Mouse (Mus musculus): ENCODE data around the gene Usp7. TPM values are rescaled to one million over a fixed set of nuclear protein-coding genes. Genes with fewer than 3 reads are reported as not detected.

The Usp7 gene
- polyA plus RNA-seq, 1 experiment from 2014 or later, result 40.2 TPM

GRCm38 (mm10) chr16:8668386-8668785, 123.7 kb downstream of the Usp7 start:
- H3K4me1 ChIP-seq (ENCODE audit: control insufficient read depth, insufficient read depth, low read length), result no peaks in the 10 kb centered on the region; the same call in 1 of the 2 replicates
- H3K4me2 ChIP-seq (ENCODE audit: low read depth, low read length), result no peak overlapping the region
- no peak overlapping the region for H3K9ac ChIP-seq (replicated peaks; ENCODE audit: low read length)
- no peaks in the 10 kb centered on the region for H3K27me3 ChIP-seq (ENCODE audit: control insufficient read depth, insufficient read depth, low read length)
- no peak overlapping the region for H3K4me3 ChIP-seq (ENCODE audit: low read depth, low read length)
- 95% methylated on average over 2 of the region's 2 CpGs for WGBS
- H3K36me3 ChIP-seq (replicated peaks; ENCODE audit: control insufficient read depth, insufficient read depth, low read depth, low read length), result no peaks in the 10 kb centered on the region
- H3K27ac ChIP-seq (replicated peaks; ENCODE audit: low read depth, low read length), result no peak overlapping the region
- DNase-seq (ENCODE audit: low spot score) (no peak), ATAC-seq (replicated peaks; ENCODE audit: insufficient number of reproducible peaks, low FRiP score, low TSS enrichment, low read depth) (no peak)
- no peaks in the 10 kb centered on the region for H3K9me3 ChIP-seq (replicated peaks; ENCODE audit: control insufficient read depth, low read length)

GRCm38 (mm10) chr16:8667814-8668213, 124.3 kb downstream of the Usp7 start:
- WGBS, result 71% methylated on average over 4 of the region's 4 CpGs
- DNase-seq (ENCODE audit: low spot score) (no peak), ATAC-seq (replicated peaks; ENCODE audit: insufficient number of reproducible peaks, low FRiP score, low TSS enrichment, low read depth) (no peak)
- Histone ChIP-seq H3K9ac (replicated peaks; ENCODE audit: low read length) (no peak overlapping the region), H3K27ac (replicated peaks; ENCODE audit: low read depth, low read length) (no peak overlapping the region), H3K27me3 (ENCODE audit: control insufficient read depth, insufficient read depth, low read length) (no peaks in the 10 kb centered on the region), H3K4me1 (ENCODE audit: control insufficient read depth, insufficient read depth, low read length) (no peaks in the 10 kb centered on the region; the same call in 1 of the 2 replicates), H3K36me3 (replicated peaks; ENCODE audit: control insufficient read depth, insufficient read depth, low read depth, low read length) (no peaks in the 10 kb centered on the region; the same call in 1 of the 2 replicates), H3K4me3 (ENCODE audit: low read depth, low read length) (no peak overlapping the region), H3K9me3 (replicated peaks; ENCODE audit: control insufficient read depth, low read length) (no peaks in the 10 kb centered on the region), H3K4me2 (ENCODE audit: low read depth, low read length) (no peak overlapping the region)

- 77% methylated on average over 7 of the region's 7 CpGs for WGBS
- Histone ChIP-seq H3K4me2 (ENCODE audit: low read depth, low read length) (no peak overlapping the region), H3K27me3 (ENCODE audit: control insufficient read depth, insufficient read depth, low read length) (no peaks in the 10 kb centered on the region), H3K4me3 (ENCODE audit: low read depth, low read length) (no peak overlapping the region), H3K4me1 (ENCODE audit: control insufficient read depth, insufficient read depth, low read length) (no peaks in the 10 kb centered on the region; the same call in 1 of the 2 replicates), H3K36me3 (replicated peaks; ENCODE audit: control insufficient read depth, insufficient read depth, low read depth, low read length) (no peaks in the 10 kb centered on the region; the same call in 1 of the 2 replicates), H3K27ac (replicated peaks; ENCODE audit: low read depth, low read length) (no peak overlapping the region), H3K9ac (replicated peaks; ENCODE audit: low read length) (no peak overlapping the region), H3K9me3 (replicated peaks; ENCODE audit: control insufficient read depth, low read length) (no peaks in the 10 kb centered on the region)
- ATAC-seq (replicated peaks; ENCODE audit: insufficient number of reproducible peaks, low FRiP score, low TSS enrichment, low read depth) (no peak), DNase-seq (ENCODE audit: low spot score) (no peak)
Measured at GRCm38 (mm10) chr16:8667261-8667660, 124.8 kb downstream of the Usp7 start.

- Histone ChIP-seq H3K36me3 (replicated peaks; ENCODE audit: control insufficient read depth, insufficient read depth, low read depth, low read length) (no peaks in the 10 kb centered on the region; the same call in 1 of the 2 replicates), H3K4me1 (ENCODE audit: control insufficient read depth, insufficient read depth, low read length) (no peaks in the 10 kb centered on the region; the same call in 1 of the 2 replicates), H3K9me3 (replicated peaks; ENCODE audit: control insufficient read depth, low read length) (no peaks in the 10 kb centered on the region), H3K27me3 (ENCODE audit: control insufficient read depth, insufficient read depth, low read length) (no peaks in the 10 kb centered on the region), H3K27ac (replicated peaks; ENCODE audit: low read depth, low read length) (no peak overlapping the region), H3K4me3 (ENCODE audit: low read depth, low read length) (no peak overlapping the region), H3K4me2 (ENCODE audit: low read depth, low read length) (no peak overlapping the region), H3K9ac (replicated peaks; ENCODE audit: low read length) (no peak overlapping the region)
- DNase-seq (ENCODE audit: low spot score) (no peak), ATAC-seq (replicated peaks; ENCODE audit: insufficient number of reproducible peaks, low FRiP score, low TSS enrichment, low read depth) (no peak)
- 71% methylated on average over 2 of the region's 2 CpGs for WGBS
Measured at GRCm38 (mm10) chr16:8666452-8666851, 125.7 kb downstream of the Usp7 start.

GRCm38 (mm10) chr16:8665367-8665766, 126.7 kb downstream of the Usp7 start:
- H3K27me3 ChIP-seq (ENCODE audit: control insufficient read depth, insufficient read depth, low read length), result no peaks in the 10 kb centered on the region
- no peaks in the 10 kb centered on the region for H3K9me3 ChIP-seq (replicated peaks; ENCODE audit: control insufficient read depth, low read length)
- H3K4me1 ChIP-seq (ENCODE audit: control insufficient read depth, insufficient read depth, low read length), result no peaks in the 10 kb centered on the region; the same call in 1 of the 2 replicates
- H3K4me3 ChIP-seq (ENCODE audit: low read depth, low read length), result no peak overlapping the region
- no peak overlapping the region for H3K27ac ChIP-seq (replicated peaks; ENCODE audit: low read depth, low read length)
- no peak overlapping the region for H3K4me2 ChIP-seq (ENCODE audit: low read depth, low read length)
- WGBS, result 75% methylated on average over 5 of the region's 5 CpGs
- peaks cover 4% of the 10 kb centered on the region for H3K36me3 ChIP-seq (replicated peaks; ENCODE audit: control insufficient read depth, insufficient read depth, low read depth, low read length)
- ATAC-seq (replicated peaks; ENCODE audit: insufficient number of reproducible peaks, low FRiP score, low TSS enrichment, low read depth) (no peak), DNase-seq (ENCODE audit: low spot score) (no peak)
- H3K9ac ChIP-seq (replicated peaks; ENCODE audit: low read length), result no peak overlapping the region

GRCm38 (mm10) chr16:8663606-8664539, 128.2 kb downstream of the Usp7 start:
- peaks cover 6% of the 10 kb centered on the region for H3K36me3 ChIP-seq (replicated peaks; ENCODE audit: control insufficient read depth, insufficient read depth, low read depth, low read length)
- H3K4me2 ChIP-seq (ENCODE audit: low read depth, low read length), result no peak overlapping the region
- no peaks in the 10 kb centered on the region for H3K9me3 ChIP-seq (replicated peaks; ENCODE audit: control insufficient read depth, low read length)
- no peaks in the 10 kb centered on the region for H3K27me3 ChIP-seq (ENCODE audit: control insufficient read depth, insufficient read depth, low read length)
- no peak for DNase-seq (ENCODE audit: low spot score)
- H3K9ac ChIP-seq (replicated peaks; ENCODE audit: low read length), result no peak overlapping the region
- no peak overlapping the region for H3K27ac ChIP-seq (replicated peaks; ENCODE audit: low read depth, low read length)
- H3K4me3 ChIP-seq (ENCODE audit: low read depth, low read length), result no peak overlapping the region
- WGBS, result 82% methylated on average over 24 of the region's 24 CpGs
- no peak for ATAC-seq (replicated peaks; ENCODE audit: insufficient number of reproducible peaks, low FRiP score, low TSS enrichment, low read depth)
- H3K4me1 ChIP-seq (ENCODE audit: control insufficient read depth, insufficient read depth, low read length), result no peaks in the 10 kb centered on the region

- Histone ChIP-seq H3K36me3 (replicated peaks; ENCODE audit: control insufficient read depth, insufficient read depth, low read depth, low read length) (peaks cover 6% of the 10 kb centered on the region), H3K4me3 (ENCODE audit: low read depth, low read length) (no peak overlapping the region), H3K9me3 (replicated peaks; ENCODE audit: control insufficient read depth, low read length) (no peaks in the 10 kb centered on the region), H3K4me1 (ENCODE audit: control insufficient read depth, insufficient read depth, low read length) (no peaks in the 10 kb centered on the region), H3K27ac (replicated peaks; ENCODE audit: low read depth, low read length) (no peak overlapping the region), H3K9ac (replicated peaks; ENCODE audit: low read length) (no peak overlapping the region), H3K27me3 (ENCODE audit: control insufficient read depth, insufficient read depth, low read length) (no peaks in the 10 kb centered on the region), H3K4me2 (ENCODE audit: low read depth, low read length) (no peak overlapping the region)
- ATAC-seq (replicated peaks; ENCODE audit: insufficient number of reproducible peaks, low FRiP score, low TSS enrichment, low read depth) (no peak), DNase-seq (ENCODE audit: low spot score) (no peak)
- 76% methylated on average over 2 of the region's 2 CpGs for WGBS
Measured at GRCm38 (mm10) chr16:8663022-8663421, 129.1 kb downstream of the Usp7 start.

GRCm38 (mm10) chr16:8658764-8659163, 133.3 kb downstream of the Usp7 start:
- H3K27ac ChIP-seq (replicated peaks; ENCODE audit: low read depth, low read length), result no peak overlapping the region
- DNase-seq (ENCODE audit: low spot score) (no peak), ATAC-seq (replicated peaks; ENCODE audit: insufficient number of reproducible peaks, low FRiP score, low TSS enrichment, low read depth) (no peak)
- no peaks in the 10 kb centered on the region for H3K27me3 ChIP-seq (ENCODE audit: control insufficient read depth, insufficient read depth, low read length)
- H3K9me3 ChIP-seq (replicated peaks; ENCODE audit: control insufficient read depth, low read length), result no peaks in the 10 kb centered on the region
- H3K9ac ChIP-seq (replicated peaks; ENCODE audit: low read length), result no peak overlapping the region
- H3K4me1 ChIP-seq (ENCODE audit: control insufficient read depth, insufficient read depth, low read length), result no peaks in the 10 kb centered on the region
- peaks cover 6% of the 10 kb centered on the region for H3K36me3 ChIP-seq (replicated peaks; ENCODE audit: control insufficient read depth, insufficient read depth, low read depth, low read length)
- H3K4me3 ChIP-seq (ENCODE audit: low read depth, low read length), result no peak overlapping the region
- no peak overlapping the region for H3K4me2 ChIP-seq (ENCODE audit: low read depth, low read length)
- 98% methylated on average over 4 of the region's 4 CpGs for WGBS

All from embryonic facial prominence, embryonic 11.5 days (tissue).